Comparison of ENCODE assay signal across 8 mouse cellular contexts in genomic region chr10:127662666-127663253, GRCm38 (mm10). TPM values are rescaled to one million over a fixed set of nuclear protein-coding genes. Genes with fewer than 3 reads are reported as not detected.
DNase-seq lines count a peak whose midpoint lies in the region; ATAC-seq lines count a peak whose summit lies in the region.

No protein-coding gene starts in this region.

- 36% methylated on average over 19 of the region's 19 CpGs for WGBS in heart, embryonic 14.5 days
- WGBS in midbrain, embryonic 13.5 days: 15% methylated on average over 19 of the region's 19 CpGs

- H3K27me3 ChIP-seq in megakaryocyte, embryonic 14.5 days (replicated peaks): no peaks in the 10 kb centered on the region
- no peaks in the 10 kb centered on the region for H3K27me3 ChIP-seq in heart, embryonic 14.5 days (ENCODE audit: control insufficient read depth, insufficient read depth, low read length)
- H3K27me3 ChIP-seq in midbrain, embryonic 13.5 days: peaks cover 87% of the 10 kb centered on the region

- peak overlapping the region; percentile 80 to 90 for H3K27ac ChIP-seq in heart, embryonic 14.5 days (replicated peaks in 1 of 2; ENCODE audit: control insufficient read depth in 1 of 2, insufficient read depth in 1 of 2, low read depth in 2 of 2, low read length in 2 of 2)
- H3K27ac ChIP-seq in midbrain, embryonic 13.5 days: no peak overlapping the region

- no peaks in the 10 kb centered on the region for H3K9me3 ChIP-seq in megakaryocyte, embryonic 14.5 days
- H3K9me3 ChIP-seq in heart, embryonic 14.5 days (ENCODE audit: control insufficient read depth, low read length): no peaks in the 10 kb centered on the region
- no peaks in the 10 kb centered on the region for H3K9me3 ChIP-seq in midbrain, embryonic 13.5 days

- no peak for ATAC-seq in megakaryocyte, adult 5-6 weeks (ENCODE audit: poor library complexity, severe bottlenecking)
- no peak for ATAC-seq in heart, embryonic 14.5 days (ENCODE audit: insufficient number of reproducible peaks, insufficient read depth, low FRiP score, low read depth)
- peak; percentile 8 for ATAC-seq in midbrain, embryonic 13.5 days

- peak; percentile 65 for DNase-seq in cerebellum, adult 9-10 months
- DNase-seq in kidney, postnatal 4 days: peak; percentile 67 to 77
- peak; percentile 72 for DNase-seq in thymus, postnatal 14 days
- no peak for DNase-seq in layer of hippocampus, postnatal 36 days

- H3K9ac ChIP-seq in heart, embryonic 14.5 days (ENCODE audit: low read length): peak overlapping the region; percentile 72
- H3K9ac ChIP-seq in midbrain, embryonic 13.5 days (replicated peaks): no peak overlapping the region

- H3K4me1 ChIP-seq in megakaryocyte, embryonic 14.5 days: peaks cover 75% of the 10 kb centered on the region
- H3K4me1 ChIP-seq in heart, embryonic 14.5 days (ENCODE audit: control insufficient read depth in 2 of 2, insufficient read depth in 2 of 2, low read length in 2 of 2): peaks cover 27 to 54% of the 10 kb centered on the region in 2 experiments
- peaks cover 48% of the 10 kb centered on the region for H3K4me1 ChIP-seq in midbrain, embryonic 13.5 days (replicated peaks)

- peak overlapping the region; percentile 71 for H3K4me2 ChIP-seq in heart, embryonic 14.5 days (ENCODE audit: low read length)
- H3K4me2 ChIP-seq in midbrain, embryonic 13.5 days (replicated peaks): peak overlapping the region; percentile 36; the same call in 1 of the 2 replicates

- H3K36me3 ChIP-seq in megakaryocyte, embryonic 14.5 days (replicated peaks; ENCODE audit: low read length): peaks cover 70% of the 10 kb centered on the region
- H3K36me3 ChIP-seq in heart, embryonic 14.5 days (ENCODE audit: control insufficient read depth, insufficient read depth, low read length): peaks cover 60% of the 10 kb centered on the region
- no peaks in the 10 kb centered on the region for H3K36me3 ChIP-seq in midbrain, embryonic 13.5 days

- H3K4me3 ChIP-seq in megakaryocyte, embryonic 14.5 days (replicated peaks): peak overlapping the region; percentile 84
- peak overlapping the region in 1 of 2 experiments; percentile 36; a peak in 1 of 4 replicates for H3K4me3 ChIP-seq in heart, embryonic 14.5 days (ENCODE audit: control insufficient read depth in 1 of 2, insufficient read depth in 1 of 2, low read depth in 1 of 2, low read length in 2 of 2)
- H3K4me3 ChIP-seq in midbrain, embryonic 13.5 days (replicated peaks): no peak overlapping the region

RNA-seq across cellular contexts. Expression of gene Nemp1, which starts 3.9 kb away (rescaled TPM):
- polyA plus RNA-seq in megakaryocyte, embryonic 14.5 days (2012; ENCODE audit: insufficient read depth, low replicate concordance): 1.5 TPM in 1 of 2 replicates, not detected in the other
- 15.2 and 18.4 TPM in 2 replicates for total RNA-seq in megakaryocyte, adult 5-6 weeks (2015)
- total RNA-seq in megakaryocyte, adult 5-6 weeks (2017): 17.0 and 17.5 TPM in 2 replicates
- 8.8 and 11.8 TPM in 2 replicates for polyA plus RNA-seq in heart, embryonic 14.5 days (2014; fragmentation: Nextera tagmentation; extraction: Ambion mirVana)
- polyA plus RNA-seq in midbrain, embryonic 13.5 days (2015; fragmentation: Nextera tagmentation; extraction: Ambion mirVana): 4.6 and 4.8 TPM in 2 replicates
- 1 to 10 TPM; 5.1 to 6.7 TPM for total RNA-seq in layer of hippocampus, postnatal 36 days (2021)

RNA-seq across cellular contexts. Expression of gene Nab2, which starts 5.6 kb away (rescaled TPM):
- 19.1 and 21.3 TPM in 2 replicates for polyA plus RNA-seq in megakaryocyte, embryonic 14.5 days (2012; ENCODE audit: insufficient read depth, low replicate concordance)
- total RNA-seq in megakaryocyte, adult 5-6 weeks (2015): 2.0 and 2.6 TPM in 2 replicates
- total RNA-seq in megakaryocyte, adult 5-6 weeks (2017): 2.3 and 2.4 TPM in 2 replicates
- 6.4 and 9.0 TPM in 2 replicates for polyA plus RNA-seq in heart, embryonic 14.5 days (2014; fragmentation: Nextera tagmentation; extraction: Ambion mirVana)
- 1.2 and 1.8 TPM in 2 replicates for polyA plus RNA-seq in midbrain, embryonic 13.5 days (2015; fragmentation: Nextera tagmentation; extraction: Ambion mirVana)
- total RNA-seq in layer of hippocampus, postnatal 36 days (2021): 10 to 100 TPM; 42.7 to 43.8 TPM

RNA-seq across cellular contexts. Expression of gene Stat6, which starts 20.0 kb away (rescaled TPM):
- 33.8 and 70.6 TPM in 2 replicates for polyA plus RNA-seq in megakaryocyte, embryonic 14.5 days (2012; ENCODE audit: insufficient read depth, low replicate concordance)
- 82.5 and 89.6 TPM in 2 replicates for total RNA-seq in megakaryocyte, adult 5-6 weeks (2015)
- total RNA-seq in megakaryocyte, adult 5-6 weeks (2017): 120 and 128 TPM in 2 replicates
- 25.2 and 25.7 TPM in 2 replicates for polyA plus RNA-seq in heart, embryonic 14.5 days (2014; fragmentation: Nextera tagmentation; extraction: Ambion mirVana)
- 3.8 and 4.3 TPM in 2 replicates for polyA plus RNA-seq in midbrain, embryonic 13.5 days (2015; fragmentation: Nextera tagmentation; extraction: Ambion mirVana)
- total RNA-seq in layer of hippocampus, postnatal 36 days (2021): 1 to 10 TPM; 5.1 to 6.2 TPM

RNA-seq across cellular contexts. Expression of gene Lrp1, which starts 41.8 kb away (rescaled TPM):
- 10.2 and 208 TPM in 2 replicates for polyA plus RNA-seq in megakaryocyte, embryonic 14.5 days (2012; ENCODE audit: insufficient read depth, low replicate concordance)
- 85.5 and 104 TPM in 2 replicates for total RNA-seq in megakaryocyte, adult 5-6 weeks (2015)
- 62.4 and 72.2 TPM in 2 replicates for total RNA-seq in megakaryocyte, adult 5-6 weeks (2017)
- polyA plus RNA-seq in heart, embryonic 14.5 days (2014; fragmentation: Nextera tagmentation; extraction: Ambion mirVana): 29.4 and 31.2 TPM in 2 replicates
- 98.2 and 99.4 TPM in 2 replicates for polyA plus RNA-seq in midbrain, embryonic 13.5 days (2015; fragmentation: Nextera tagmentation; extraction: Ambion mirVana)
- 100 to 1,000 TPM; 268 to 307 TPM for total RNA-seq in layer of hippocampus, postnatal 36 days (2021)

RNA-seq across cellular contexts. Expression of gene Myo1a, which starts 42.2 kb away (rescaled TPM):
- polyA plus RNA-seq in megakaryocyte, embryonic 14.5 days (2012; ENCODE audit: insufficient read depth, low replicate concordance): 0.04 TPM in 1 of 2 replicates, not detected in the other
- total RNA-seq in megakaryocyte, adult 5-6 weeks (2015): 0.16 TPM in 1 of 2 replicates, not detected in the other
- 0.20 TPM in 1 of 2 replicates, not detected in the other for total RNA-seq in megakaryocyte, adult 5-6 weeks (2017)
- polyA plus RNA-seq in heart, embryonic 14.5 days (2014; fragmentation: Nextera tagmentation; extraction: Ambion mirVana): 0.12 TPM in 1 of 2 replicates, not detected in the other
- 0.28 and 0.53 TPM in 2 replicates for polyA plus RNA-seq in midbrain, embryonic 13.5 days (2015; fragmentation: Nextera tagmentation; extraction: Ambion mirVana)
- total RNA-seq in layer of hippocampus, postnatal 36 days (2021): 1 to 10 TPM; 1.0 to 1.3 TPM

Comparison
In these comparisons a context has a peak if more than half of its experiments do, and no peak if none do; other contexts are left out.
1. DNase-seq: peak in cerebellum, adult 9-10 months (single experiment), kidney, postnatal 4 days (2 of 2) and thymus, postnatal 14 days (single experiment); none in layer of hippocampus, postnatal 36 days (0 of 2).